Mouse (Mus musculus): ENCODE results near the gene Adarb2. TPM values are rescaled to one million over a fixed set of nuclear protein-coding genes. Genes with fewer than 3 reads are reported as not detected.

Adarb2 gene
- 3.2 and 3.4 TPM in 2 replicates for polyA plus RNA-seq (2016; fragmentation: Nextera tagmentation; extraction: Ambion mirVana)

DNA sequence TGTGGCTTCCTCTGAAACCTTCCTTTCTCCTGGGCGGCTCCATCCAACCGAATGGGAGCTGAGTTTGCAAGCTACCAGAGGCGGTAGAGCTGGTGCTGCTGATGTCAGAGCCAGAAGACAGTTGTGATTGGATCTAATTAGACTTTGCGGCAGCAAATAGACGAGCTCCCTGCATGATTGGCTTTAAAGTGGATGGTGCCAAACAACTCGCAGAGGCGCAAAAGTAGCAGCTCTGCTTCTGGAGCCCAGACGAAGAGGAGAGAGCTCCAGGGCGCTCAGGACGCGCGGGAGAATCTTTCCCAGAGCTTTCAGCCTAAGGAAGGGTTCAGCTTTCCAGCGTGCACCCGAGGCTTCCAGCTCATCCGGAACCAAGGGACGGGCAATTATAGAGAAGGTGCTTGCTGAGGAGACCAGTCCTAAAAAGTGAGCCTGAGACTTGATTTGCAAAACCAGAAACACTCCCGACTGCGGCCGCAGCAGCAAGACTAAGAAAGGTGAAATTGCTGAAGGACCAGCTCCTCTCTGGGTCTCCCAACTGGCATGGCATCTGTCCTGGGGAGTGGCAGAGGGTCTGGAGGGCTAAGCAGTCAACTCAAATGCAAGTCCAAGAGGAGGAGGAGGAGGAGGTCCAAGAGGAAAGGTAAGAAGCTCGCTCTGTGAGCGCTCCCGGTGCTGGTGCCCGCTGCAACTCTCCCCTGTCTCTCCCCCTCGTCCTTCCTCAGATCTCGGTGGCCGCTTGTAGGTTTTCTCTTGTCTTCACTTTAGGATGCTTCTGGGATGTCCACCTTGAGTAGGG is at the start of gene Adarb2:
Adarb2 (plus strand) TSS at position 186 of the 796 bp plus-strand sequence.
- no peak within 1 kb of the TSS for H3K27ac ChIP-seq
- peak within 1 kb of the TSS; percentile 50 for H3K9ac ChIP-seq (replicated peaks)
- H3K4me2 ChIP-seq = peak within 1 kb of the TSS; percentile 75
- peaks cover 23% of the 10 kb centered on the region for H3K27me3 ChIP-seq
- no peaks in the 10 kb centered on the region for H3K9me3 ChIP-seq
- peak; percentile 78; the same call in 1 of the 2 replicates for ATAC-seq (ENCODE audit: insufficient number of reproducible peaks, insufficient read depth, low FRiP score, low TSS enrichment, low read depth)
- H3K4me3 ChIP-seq (replicated peaks) = peak within 1 kb of the TSS; percentile 44
- 1% methylated on average over 26 of the region's 26 CpGs for WGBS
- H3K36me3 ChIP-seq = no peaks in the 10 kb centered on the region
- no peaks in the 10 kb centered on the region; the same call in 1 of the 2 replicates for H3K4me1 ChIP-seq (replicated peaks)

DNA sequence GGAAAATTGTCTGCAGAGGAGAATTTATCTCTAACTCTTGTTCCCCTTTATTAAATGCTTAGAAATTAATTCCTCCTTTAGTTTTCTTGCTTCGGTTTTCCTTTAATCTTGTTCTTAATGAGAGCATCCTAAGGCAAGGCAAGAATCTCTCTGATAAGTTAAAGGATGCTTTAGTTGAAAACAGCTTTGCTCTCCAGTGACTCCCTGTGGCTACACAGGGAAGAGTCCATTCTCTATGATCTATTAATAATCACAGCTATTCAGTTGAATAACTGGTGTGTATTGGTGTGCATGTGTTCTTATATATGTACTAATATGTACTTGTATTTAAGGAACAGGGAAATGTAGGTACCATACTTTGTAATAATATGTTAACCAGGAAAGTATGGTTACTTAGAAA is 28.9 kb upstream of the Adarb2 start:
- WGBS = 74% methylated on average over 1 of the region's 1 CpGs
- no peak for ATAC-seq (ENCODE audit: insufficient number of reproducible peaks, insufficient read depth, low FRiP score, low TSS enrichment, low read depth)
- H3K9ac ChIP-seq (replicated peaks) = no peak overlapping the region
- H3K27ac ChIP-seq = no peak overlapping the region
- H3K36me3 ChIP-seq = no peaks in the 10 kb centered on the region
- no peaks in the 10 kb centered on the region for H3K27me3 ChIP-seq
- no peak overlapping the region for H3K4me3 ChIP-seq (replicated peaks)
- H3K4me2 ChIP-seq = no peak overlapping the region
- H3K9me3 ChIP-seq = no peaks in the 10 kb centered on the region
- H3K4me1 ChIP-seq (replicated peaks) = no peaks in the 10 kb centered on the region

DNA sequence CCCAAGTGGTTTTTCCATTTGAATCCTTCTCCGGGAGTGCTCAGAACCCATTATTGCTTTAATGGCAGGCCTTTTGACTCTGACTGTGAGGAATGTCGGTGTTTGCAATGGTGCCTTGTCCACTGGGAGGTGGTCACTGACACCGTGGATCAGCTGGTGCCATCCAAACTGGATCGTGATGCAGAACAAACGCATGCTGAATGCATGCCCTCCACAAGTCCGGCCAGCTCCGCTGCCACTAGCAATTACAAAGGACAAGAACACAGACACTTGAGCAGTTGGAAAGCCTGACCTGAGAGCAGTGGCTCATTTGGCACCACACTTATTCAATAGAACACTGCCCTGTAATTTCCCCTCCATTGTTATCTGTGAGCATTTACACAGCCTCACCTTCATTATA is 10.7 kb upstream of the Adarb2 start:
- no peaks in the 10 kb centered on the region for H3K27me3 ChIP-seq
- 57% methylated on average over 7 of the region's 7 CpGs for WGBS
- no peak for ATAC-seq (ENCODE audit: insufficient number of reproducible peaks, insufficient read depth, low FRiP score, low TSS enrichment, low read depth)

DNA sequence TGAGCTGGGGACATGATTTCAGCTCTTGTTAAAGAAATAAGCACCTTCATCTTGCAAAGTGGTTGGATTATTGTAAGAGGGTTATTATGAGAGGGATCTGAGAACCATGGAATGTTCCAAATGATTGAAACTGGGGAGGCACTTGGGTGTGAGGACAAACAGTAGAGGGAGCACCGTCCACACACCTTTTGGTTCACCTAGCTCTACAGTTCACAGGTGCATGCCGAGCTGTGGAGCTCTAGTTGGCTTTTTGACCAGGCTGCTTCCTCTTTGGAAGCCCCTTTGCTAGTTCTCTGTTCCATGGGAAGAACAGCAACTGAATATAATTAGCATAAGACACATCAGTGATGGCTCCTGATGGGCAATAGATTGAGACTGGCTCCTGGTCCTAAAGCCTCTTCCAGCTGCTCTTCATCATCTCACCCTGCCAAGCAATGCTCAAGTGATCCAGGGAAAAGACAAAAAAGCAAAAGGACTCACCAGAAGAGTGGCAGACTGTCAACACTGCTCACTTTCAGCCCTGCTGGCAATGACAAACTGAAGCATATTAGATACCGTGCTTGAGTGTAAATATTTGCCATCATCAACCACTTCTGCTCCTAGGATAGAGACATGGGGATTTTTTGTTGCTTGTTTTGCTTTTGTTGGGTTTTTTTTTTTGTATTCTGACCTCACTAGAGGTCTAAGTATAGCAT is 3.3 kb upstream of the Adarb2 start:
- H3K36me3 ChIP-seq = no peaks in the 10 kb centered on the region
- H3K27ac ChIP-seq = no peak overlapping the region
- H3K9ac ChIP-seq (replicated peaks) = no peak overlapping the region
- no peak overlapping the region for H3K4me2 ChIP-seq
- no peak overlapping the region for H3K4me3 ChIP-seq (replicated peaks)
- WGBS = 68% methylated on average over 3 of the region's 3 CpGs
- H3K9me3 ChIP-seq = no peaks in the 10 kb centered on the region
- H3K27me3 ChIP-seq = peaks cover 20% of the 10 kb centered on the region
- ATAC-seq (ENCODE audit: insufficient number of reproducible peaks, insufficient read depth, low FRiP score, low TSS enrichment, low read depth) = no peak
- no peaks in the 10 kb centered on the region; the same call in 1 of the 2 replicates for H3K4me1 ChIP-seq (replicated peaks)

More for the DNA sequence above, 10.7 kb upstream of the Adarb2 start:
- H3K36me3 ChIP-seq = no peaks in the 10 kb centered on the region
- no peaks in the 10 kb centered on the region for H3K4me1 ChIP-seq (replicated peaks)
- H3K4me2 ChIP-seq = no peak overlapping the region
- no peaks in the 10 kb centered on the region for H3K9me3 ChIP-seq
- H3K27ac ChIP-seq = no peak overlapping the region
- H3K4me3 ChIP-seq (replicated peaks) = no peak overlapping the region
- no peak overlapping the region for H3K9ac ChIP-seq (replicated peaks)

DNA sequence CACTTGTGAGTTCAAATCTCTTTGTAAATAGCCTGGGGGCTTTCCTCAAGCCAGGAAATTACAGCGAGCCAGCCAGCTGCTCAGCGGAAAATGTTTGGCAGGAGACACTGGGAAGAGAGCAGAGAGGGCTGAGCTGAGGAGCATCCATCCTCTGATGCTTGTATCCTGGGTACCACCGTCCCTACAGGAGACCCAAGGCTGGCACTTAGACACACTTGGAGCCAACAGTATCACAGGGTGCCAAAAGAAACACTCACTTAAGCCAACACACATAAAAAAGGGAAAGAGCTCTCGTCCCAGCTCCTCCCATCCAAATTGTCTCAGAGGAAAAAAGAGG is 779 bp downstream of the Adarb2 start:
- WGBS = under 1% methylated on average over 4 of the region's 4 CpGs
- H3K27ac ChIP-seq = no peak overlapping the region
- no peaks in the 10 kb centered on the region for H3K36me3 ChIP-seq
- H3K27me3 ChIP-seq = peaks cover 23% of the 10 kb centered on the region
- peak overlapping the region; percentile 75 for H3K4me2 ChIP-seq
- no peak for ATAC-seq (ENCODE audit: insufficient number of reproducible peaks, insufficient read depth, low FRiP score, low TSS enrichment, low read depth)
- H3K9ac ChIP-seq (replicated peaks) = peak overlapping the region; percentile 50
- peak overlapping the region; percentile 44 for H3K4me3 ChIP-seq (replicated peaks)
- no peaks in the 10 kb centered on the region; the same call in 1 of the 2 replicates for H3K4me1 ChIP-seq (replicated peaks)
- no peaks in the 10 kb centered on the region for H3K9me3 ChIP-seq

DNA sequence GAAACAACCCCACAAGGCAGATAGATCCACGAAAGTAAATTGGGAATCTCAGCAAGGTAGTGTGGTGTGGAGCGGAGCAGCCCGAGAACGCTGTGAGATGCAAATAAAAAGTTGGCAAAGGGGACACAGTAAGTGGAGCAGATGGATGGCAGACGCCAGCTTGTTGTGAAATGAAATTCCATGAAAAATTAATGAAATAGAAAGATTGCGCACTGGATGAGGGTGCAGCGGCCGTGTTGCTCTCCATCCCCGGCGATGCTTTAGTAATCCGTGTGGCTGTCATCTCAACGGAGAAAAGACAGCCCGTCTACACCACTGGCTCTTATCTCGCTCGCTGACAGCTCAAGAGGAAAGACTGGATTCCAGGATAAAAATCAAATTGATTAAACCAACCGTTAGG is 4.7 kb downstream of the Adarb2 start:
- peaks cover 18% of the 10 kb centered on the region for H3K27me3 ChIP-seq
- H3K4me3 ChIP-seq (replicated peaks) = no peak overlapping the region
- no peaks in the 10 kb centered on the region; the same call in 1 of the 2 replicates for H3K4me1 ChIP-seq (replicated peaks)
- no peaks in the 10 kb centered on the region for H3K36me3 ChIP-seq
- no peak overlapping the region for H3K9ac ChIP-seq (replicated peaks)
- H3K4me2 ChIP-seq = no peak overlapping the region
- H3K27ac ChIP-seq = no peak overlapping the region
- ATAC-seq (ENCODE audit: insufficient number of reproducible peaks, insufficient read depth, low FRiP score, low TSS enrichment, low read depth) = no peak
- WGBS = 84% methylated on average over 16 of the region's 16 CpGs
- no peaks in the 10 kb centered on the region for H3K9me3 ChIP-seq

DNA sequence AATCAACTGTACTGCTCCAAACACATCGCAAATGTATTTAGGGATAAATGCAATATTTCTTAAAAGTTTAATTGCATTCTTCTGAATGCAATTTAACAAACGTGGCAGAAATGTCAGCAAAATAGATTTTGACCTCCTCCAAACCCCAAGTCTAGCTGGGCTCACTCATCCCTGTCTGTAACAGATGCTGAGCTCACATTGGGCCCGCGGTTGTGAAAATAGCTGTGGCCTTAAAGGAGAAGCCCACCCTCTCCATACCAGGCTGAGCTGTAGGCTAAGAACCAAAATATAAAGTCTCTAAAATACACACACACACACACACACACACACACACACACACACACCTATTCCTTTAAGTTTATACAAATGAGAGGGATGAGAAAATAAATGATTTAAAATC is 8.1 kb downstream of the Adarb2 start:
- ATAC-seq (ENCODE audit: insufficient number of reproducible peaks, insufficient read depth, low FRiP score, low TSS enrichment, low read depth) = no peak
- Histone ChIP-seq H3K27ac (no peak overlapping the region), H3K4me2 (no peak overlapping the region), H3K36me3 (no peaks in the 10 kb centered on the region), H3K4me1 (replicated peaks) (no peaks in the 10 kb centered on the region), H3K9ac (replicated peaks) (no peak overlapping the region), H3K9me3 (no peaks in the 10 kb centered on the region), H3K4me3 (replicated peaks) (no peak overlapping the region), H3K27me3 (peaks cover 3% of the 10 kb centered on the region; the same call in 1 of the 2 replicates)
- 78% methylated on average over 4 of the region's 4 CpGs for WGBS

DNA sequence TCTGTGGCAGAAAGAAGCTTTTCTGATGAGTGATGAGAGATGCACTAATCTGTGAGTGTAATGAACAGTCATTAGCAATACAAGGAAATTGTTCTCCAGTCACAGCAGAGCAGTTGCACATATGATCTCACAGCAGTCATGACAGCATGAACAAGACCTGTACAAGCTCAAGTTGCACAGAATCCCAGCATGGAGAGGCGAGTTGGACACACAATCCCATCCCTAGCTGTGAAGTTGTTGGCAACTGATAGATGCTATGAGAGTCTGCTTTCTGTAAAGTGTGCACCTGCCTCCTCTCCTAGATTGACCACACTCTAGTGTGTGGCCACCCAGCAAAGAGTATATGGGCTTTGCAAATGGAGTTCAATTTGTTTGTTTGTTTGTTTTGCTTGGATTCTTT is 36.2 kb downstream of the Adarb2 start:
- WGBS = 66% methylated on average over 1 of the region's 1 CpGs

DNA sequence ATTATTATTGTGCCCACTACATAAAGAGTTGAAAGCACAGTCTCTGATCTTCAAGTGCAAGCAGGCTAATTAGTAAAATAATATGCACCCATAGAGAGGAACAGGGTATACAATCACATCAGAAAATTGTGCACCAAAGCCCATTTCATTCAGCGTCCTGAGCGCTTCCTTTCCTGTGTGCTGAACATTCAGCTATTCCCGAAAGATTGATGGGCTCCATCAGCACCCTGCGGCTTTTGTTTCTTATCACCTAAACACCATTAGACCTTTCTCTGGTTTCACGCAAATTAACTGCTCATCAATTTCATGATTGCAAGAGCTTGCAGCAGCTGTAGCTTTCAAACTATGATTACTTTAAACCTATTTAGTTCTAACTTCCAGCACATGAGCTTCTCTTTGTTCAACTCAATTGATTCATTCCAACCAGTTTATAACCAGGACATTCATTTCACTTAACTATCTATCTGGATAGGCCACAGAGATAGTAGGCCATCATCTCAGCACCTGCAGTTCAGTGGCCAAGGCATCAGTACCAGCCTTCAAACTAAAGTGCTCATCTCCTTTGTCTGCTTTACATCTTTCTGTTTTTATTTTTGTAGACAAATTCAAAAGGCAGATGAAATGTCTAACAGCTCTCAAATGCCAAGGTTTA is 45.5 kb downstream of the Adarb2 start:
- no peaks in the 10 kb centered on the region for H3K27me3 ChIP-seq

More for the DNA sequence above, 36.2 kb downstream of the Adarb2 start:
- no peak overlapping the region for H3K9ac ChIP-seq (replicated peaks)
- H3K4me3 ChIP-seq (replicated peaks) = no peak overlapping the region
- H3K27me3 ChIP-seq = no peaks in the 10 kb centered on the region
- ATAC-seq (ENCODE audit: insufficient number of reproducible peaks, insufficient read depth, low FRiP score, low TSS enrichment, low read depth) = no peak
- H3K9me3 ChIP-seq = no peaks in the 10 kb centered on the region
- no peak overlapping the region for H3K4me2 ChIP-seq
- no peaks in the 10 kb centered on the region for H3K4me1 ChIP-seq (replicated peaks)
- no peaks in the 10 kb centered on the region for H3K36me3 ChIP-seq
- no peak overlapping the region for H3K27ac ChIP-seq

DNA sequence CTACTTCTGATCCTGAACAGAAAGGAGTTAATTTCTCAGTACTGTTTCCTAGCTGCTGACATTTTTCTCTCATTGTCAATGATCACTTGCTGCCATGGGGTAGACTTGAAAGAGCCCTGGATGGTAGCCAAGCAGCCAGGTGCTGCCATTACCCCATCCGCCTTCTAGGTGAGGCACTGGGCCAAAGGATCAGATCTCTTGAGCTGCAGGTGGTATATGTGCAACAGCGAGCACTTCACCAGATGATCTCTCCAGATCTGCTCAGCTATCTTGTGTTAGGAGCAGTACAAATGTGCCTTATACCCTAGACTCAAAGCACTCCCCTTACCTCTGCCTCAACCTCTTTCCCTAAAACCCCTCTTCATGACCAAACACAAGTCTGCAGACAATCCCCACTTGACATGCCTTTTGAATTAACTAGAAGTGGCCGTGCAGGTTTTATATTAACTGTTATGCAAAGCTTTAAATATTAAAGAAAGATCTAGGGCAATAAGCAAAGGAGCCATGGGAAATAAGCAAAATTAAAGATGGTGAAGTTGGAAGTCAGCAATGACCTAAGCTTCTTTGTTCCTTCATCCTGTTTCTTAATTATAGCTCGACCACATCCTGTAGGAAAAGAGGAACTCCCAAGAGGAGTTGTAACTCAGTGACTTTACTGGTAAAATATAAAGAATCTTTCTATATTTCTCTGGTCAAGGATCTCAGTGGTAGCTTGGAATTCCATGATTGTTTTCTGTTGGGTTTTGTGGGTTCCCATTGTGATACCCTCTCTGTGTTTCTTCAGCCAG is 69.7 kb downstream of the Adarb2 start:
- H3K9me3 ChIP-seq = no peaks in the 10 kb centered on the region
- WGBS = 65% methylated on average over 4 of the region's 4 CpGs
- ATAC-seq (ENCODE audit: insufficient number of reproducible peaks, insufficient read depth, low FRiP score, low TSS enrichment, low read depth) = no peak
- H3K4me3 ChIP-seq (replicated peaks) = no peak overlapping the region
- H3K27ac ChIP-seq = no peak overlapping the region
- no peaks in the 10 kb centered on the region for H3K27me3 ChIP-seq
- H3K36me3 ChIP-seq = no peaks in the 10 kb centered on the region
- H3K4me2 ChIP-seq = no peak overlapping the region
- H3K4me1 ChIP-seq (replicated peaks) = no peaks in the 10 kb centered on the region
- no peak overlapping the region for H3K9ac ChIP-seq (replicated peaks)

More for the DNA sequence above, 45.5 kb downstream of the Adarb2 start:
- H3K27ac ChIP-seq = no peak overlapping the region
- H3K4me2 ChIP-seq = no peak overlapping the region
- 70% methylated on average over 5 of the region's 5 CpGs for WGBS
- no peak overlapping the region for H3K4me3 ChIP-seq (replicated peaks)
- ATAC-seq (ENCODE audit: insufficient number of reproducible peaks, insufficient read depth, low FRiP score, low TSS enrichment, low read depth) = no peak
- H3K9ac ChIP-seq (replicated peaks) = no peak overlapping the region
- no peaks in the 10 kb centered on the region for H3K9me3 ChIP-seq
- no peaks in the 10 kb centered on the region for H3K36me3 ChIP-seq
- H3K4me1 ChIP-seq (replicated peaks) = no peaks in the 10 kb centered on the region

Data from limb, embryonic 12.5 days (tissue).